Comparison of ENCODE assay signal across 9 mouse cellular contexts in the genomic region with DNA sequence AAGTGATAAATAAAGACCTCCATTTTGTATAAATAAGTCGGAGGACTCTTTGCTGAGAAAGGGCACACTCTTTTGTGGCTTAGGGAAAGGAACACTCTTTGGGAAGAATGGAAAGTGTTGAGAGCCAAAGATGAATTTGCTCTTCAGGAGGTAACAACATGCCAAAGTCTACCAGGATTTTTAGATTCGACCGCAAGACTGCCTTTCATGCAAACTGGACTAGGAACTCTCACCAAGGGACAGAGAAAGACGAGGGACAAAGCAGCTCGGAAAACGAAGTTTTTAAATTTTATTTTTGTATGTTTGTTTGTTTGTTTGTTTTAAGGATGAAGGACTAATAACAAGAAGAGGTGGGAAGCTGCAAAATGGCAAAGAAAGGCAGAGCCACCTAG. TPM values are rescaled to one million over a fixed set of nuclear protein-coding genes. Genes with fewer than 3 reads are reported as not detected.
DNase-seq lines count a peak whose midpoint lies in the region; ATAC-seq and TF ChIP-seq lines count a peak whose summit lies in the region.
"Had no signal": no experiment of that assay in that cellular context is flagged by ENCODE, and none has a peak within 500 bp of the region (broad histone marks: within the 10 kb centered on the region; RNA-seq: fewer than 3 reads in every experiment).

No protein-coding gene starts in this region.

- no peaks in the 10 kb centered on the region for H3K9me3 ChIP-seq in kidney, embryonic 14.5 days (ENCODE audit: control insufficient read depth, low read length)
- H3K9me3 ChIP-seq in embryonic facial prominence, embryonic 14.5 days (ENCODE audit: control insufficient read depth, low read length), result no peaks in the 10 kb centered on the region
- H3K9me3 ChIP-seq in hindbrain, postnatal 0 days (ENCODE audit: low read length), result no peaks in the 10 kb centered on the region

- no peaks in the 10 kb centered on the region for H3K79me2 ChIP-seq in myocyte (ENCODE audit: control insufficient read depth, insufficient read depth)

- DNase-seq in kidney, adult 18-20 months, result no peak
- no peak for DNase-seq in embryonic facial prominence, embryonic 14.5 days (ENCODE audit: low spot score)
- DNase-seq in hindbrain, postnatal 0 days (ENCODE audit: low spot score), result no peak
- no peak for DNase-seq in MN1 (ENCODE audit: low spot score)
- no peak for DNase-seq in urinary bladder, postnatal 10 days (ENCODE audit: low spot score)
- no peak for DNase-seq in left cerebral cortex, postnatal 4 days

- H3ac ChIP-seq in myocyte (ENCODE audit: control insufficient read depth, insufficient read length), result no peak overlapping the region

- no peak overlapping the region for H3K27ac ChIP-seq in kidney, embryonic 14.5 days (ENCODE audit: low read depth, low read length)
- no peak overlapping the region for H3K27ac ChIP-seq in embryonic facial prominence, embryonic 14.5 days (replicated peaks; ENCODE audit: low read depth, low read length)
- H3K27ac ChIP-seq in hindbrain, postnatal 0 days, result peak overlapping the region; percentile 79; the same call in 1 of the 2 replicates

- H3K4me1 ChIP-seq in kidney, embryonic 14.5 days (ENCODE audit: control insufficient read depth, insufficient read depth, low read length), result no peaks in the 10 kb centered on the region
- H3K4me1 ChIP-seq in embryonic facial prominence, embryonic 14.5 days (ENCODE audit: control insufficient read depth, insufficient read depth, low read length), result no peaks in the 10 kb centered on the region
- peaks cover 10% of the 10 kb centered on the region; the same call in 1 of the 2 replicates for H3K4me1 ChIP-seq in hindbrain, postnatal 0 days (ENCODE audit: insufficient read depth, low read length)

- ATAC-seq in kidney, embryonic 14.5 days (ENCODE audit: low FRiP score, low TSS enrichment), result no peak
- ATAC-seq in embryonic facial prominence, embryonic 14.5 days (ENCODE audit: low read depth), result no peak
- ATAC-seq in hindbrain, postnatal 0 days, result no peak

- WGBS in kidney, embryonic 14.5 days, result 25% methylated on average over 6 of the region's 6 CpGs
- WGBS in embryonic facial prominence, embryonic 14.5 days, result 25% methylated on average over 6 of the region's 6 CpGs
- WGBS in hindbrain, postnatal 0 days, result 10% methylated on average over 6 of the region's 6 CpGs

- H3K27me3 ChIP-seq in kidney, embryonic 14.5 days (ENCODE audit: control insufficient read depth, insufficient read depth, low read length), result peaks cover 9% of the 10 kb centered on the region; the same call in 1 of the 2 replicates
- peaks cover 5% of the 10 kb centered on the region; the same call in 1 of the 2 replicates for H3K27me3 ChIP-seq in embryonic facial prominence, embryonic 14.5 days (replicated peaks; ENCODE audit: control insufficient read depth, insufficient read depth, low read length)
- no peaks in the 10 kb centered on the region for H3K27me3 ChIP-seq in hindbrain, postnatal 0 days (ENCODE audit: insufficient read depth, low read length)
- H3K27me3 ChIP-seq in myocyte (ENCODE audit: control insufficient read depth, insufficient read depth, insufficient read length), result peaks cover 21% of the 10 kb centered on the region

- peak overlapping the region; percentile 76 for H3K4me2 ChIP-seq in kidney, embryonic 14.5 days (replicated peaks; ENCODE audit: low read depth, low read length)
- H3K4me2 ChIP-seq in embryonic facial prominence, embryonic 14.5 days (ENCODE audit: low read depth, low read length), result peak overlapping the region; percentile 59
- peak overlapping the region; percentile 78 for H3K4me2 ChIP-seq in hindbrain, postnatal 0 days (ENCODE audit: low read depth, low read length)
- H3K4me2 ChIP-seq in myocyte (ENCODE audit: low read depth), result peak overlapping the region; percentile 64

- no peak for TF ChIP-seq POLR2A in myocyte (IDR thresholded peaks at IDR 0.05; ENCODE audit: insufficient read length, low read depth)

- no peak overlapping the region; the same call in 1 of the 2 replicates for H3K9ac ChIP-seq in kidney, embryonic 14.5 days (ENCODE audit: low read depth, low read length)
- peak overlapping the region; percentile 38; the same call in 1 of the 2 replicates for H3K9ac ChIP-seq in embryonic facial prominence, embryonic 14.5 days (ENCODE audit: low read depth, low read length)
- peak overlapping the region; percentile 70 for H3K9ac ChIP-seq in hindbrain, postnatal 0 days (replicated peaks; ENCODE audit: low read length)

- H3K4me3 ChIP-seq in kidney, embryonic 14.5 days (ENCODE audit: low read length), result peak overlapping the region; percentile 43
- H3K4me3 ChIP-seq in embryonic facial prominence, embryonic 14.5 days (ENCODE audit: low read depth, low read length), result peak overlapping the region; percentile 43
- peak overlapping the region; percentile 72 for H3K4me3 ChIP-seq in hindbrain, postnatal 0 days (ENCODE audit: low read length)
- H3K4me3 ChIP-seq in myocyte, result no peak overlapping the region

- no peak for TF ChIP-seq CTCF in hindbrain, postnatal 0 days (IDR thresholded peaks at IDR 0.05; ENCODE audit: low read depth)

- no peaks in the 10 kb centered on the region for H3K36me3 ChIP-seq in kidney, embryonic 14.5 days (ENCODE audit: control insufficient read depth, insufficient read depth, low read length)
- H3K36me3 ChIP-seq in embryonic facial prominence, embryonic 14.5 days (ENCODE audit: control insufficient read depth, insufficient read depth, low read length), result no peaks in the 10 kb centered on the region
- H3K36me3 ChIP-seq in hindbrain, postnatal 0 days (ENCODE audit: insufficient read depth, low read length), result no peaks in the 10 kb centered on the region
- H3K36me3 ChIP-seq in myocyte (ENCODE audit: control insufficient read depth, insufficient read depth), result no peaks in the 10 kb centered on the region

- intact Hi-C loops in left cerebral cortex, postnatal 4 days (cut with DNase I), result no loop called here

TF ChIP-seq in myocyte, 11 proteins besides CTCF, POLR2A, EP300 and RAD21:
- no peak for TF ChIP-seq TCF3 (IDR thresholded peaks at IDR 0.05; ENCODE audit: insufficient read length, low read depth)
- TF ChIP-seq MYOD1 (IDR thresholded peaks at IDR 0.05; ENCODE audit: control insufficient read depth in 1 of 3, insufficient read length in 2 of 3, low read depth in 2 of 3), result no peak
- TF ChIP-seq E2F4 (IDR thresholded peaks at IDR 0.05; ENCODE audit: insufficient read depth), result no peak
- no peak for TF ChIP-seq TCF12 (IDR thresholded peaks at IDR 0.05; ENCODE audit: insufficient read depth, poor library complexity, severe bottlenecking)
- no peak for TF ChIP-seq POLR2AphosphoS2 (IDR thresholded peaks at IDR 0.05; ENCODE audit: insufficient read length, low read depth)
- TF ChIP-seq CEBPB (IDR thresholded peaks at IDR 0.05; ENCODE audit: insufficient read depth, poor library complexity, severe bottlenecking), result no peak
- TF ChIP-seq MYOG (IDR thresholded peaks at IDR 0.05; ENCODE audit: control insufficient read depth in 1 of 3, insufficient read depth in 1 of 3, insufficient read length in 2 of 3, low read depth in 2 of 3), result no peak
- TF ChIP-seq REST (IDR thresholded peaks at IDR 0.05; ENCODE audit: insufficient read depth, insufficient read length), result no peak
- no peak for TF ChIP-seq USF1 (IDR thresholded peaks at IDR 0.05; ENCODE audit: low read depth)
- no peak for TF ChIP-seq MAX (IDR thresholded peaks at IDR 0.05; ENCODE audit: low read depth)
- TF ChIP-seq SRF (IDR thresholded peaks at IDR 0.05; ENCODE audit: control insufficient read depth, insufficient read length, low read depth), result no peak

RNA-seq across cellular contexts. Expression of a gene that starts 0.3 kb away (rescaled TPM):
- polyA plus RNA-seq in kidney, embryonic 14.5 days (2014; fragmentation: Nextera tagmentation; extraction: Ambion mirVana), result 2.3 and 2.7 TPM in 2 replicates
- 3.6 and 3.8 TPM in 2 replicates for polyA plus RNA-seq in embryonic facial prominence, embryonic 14.5 days (2014; fragmentation: Nextera tagmentation; extraction: Ambion mirVana)
- 53.3 and 56.7 TPM in 2 replicates for total RNA-seq in hindbrain, postnatal 0 days (2014; rRNA removed)
- 85.5 and 89.4 TPM in 2 replicates for polyA plus RNA-seq in hindbrain, postnatal 0 days (2015; fragmentation: Nextera tagmentation; extraction: Ambion mirVana)
- polyA plus RNA-seq in myocyte (2012; fragmentation: generic; extraction: Trizol), result not detected
- 10 to 100 TPM; 43.6 to 48.2 TPM for total RNA-seq in left cerebral cortex, postnatal 4 days (2021)
- total RNA-seq: hematopoietic stem cell, adult 5-6 weeks had no signal

Comparison
In these comparisons a context has a peak if more than half of its experiments do, and no peak if none do; other contexts are left out.
1. RNA of a gene that starts 0.3 kb away (polyA plus RNA-seq): 85.5 to 89.4 TPM in hindbrain, postnatal 0 days; 3.6 to 3.8 TPM in embryonic facial prominence, embryonic 14.5 days, 2.3 to 2.7 TPM in kidney, embryonic 14.5 days and not detected in myocyte (single experiment); every median in the first group is over 10 times any median in the second.
2. Peak in every context shown above with its lines, with median percentiles within 50 percentile points of each other: H3K4me2 ChIP-seq.